Mouse (Mus musculus) liver, adult 2 months (tissue): ENCODE results near the gene Olfr432.
"Not testable (repeated sequence)": the region's sequence is repeated elsewhere in the genome, so short reads cannot be mapped to it uniquely, and the experiment has no call there.

ENCODE experiments used
- CTCF ChIP-seq: fragments of 200-500 bp; IDR thresholded peaks from 2 replicates; pipeline ENCODE4 v1.5.1; 2011; ENCODE audit warnings: low read depth, low read length, control low read depth
- POLR2A ChIP-seq: fragments of 200-500 bp; IDR thresholded peaks from 2 replicates; pipeline ENCODE4 v1.6.1; 2011; ENCODE audit warnings: low read length, control low read depth; ENCODE audit not compliant: insufficient read depth; ENCODE audit errors: extremely low read depth

DNA sequence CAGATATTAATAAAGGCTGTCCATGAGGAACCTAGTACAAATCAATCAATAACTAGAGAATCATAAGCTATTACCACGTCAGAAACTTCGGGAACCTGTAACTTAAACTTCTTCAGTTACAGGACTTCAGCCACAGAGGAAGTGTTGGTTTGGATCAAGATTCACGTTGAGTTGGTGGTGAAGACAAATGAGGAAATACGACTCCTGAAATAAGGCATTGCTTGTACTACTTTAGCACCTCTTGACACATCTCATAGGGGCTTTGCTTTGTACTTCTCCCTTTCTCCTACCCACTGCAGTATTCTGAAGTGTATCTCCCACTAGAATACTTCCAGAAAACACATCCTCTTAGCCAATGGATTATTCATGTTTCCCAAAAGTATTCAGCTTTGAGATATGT lies 352 bp downstream of the Olfr432 start:
- TF ChIP-seq CTCF, POLR2A: not testable (repeated sequence)
